Mouse (Mus musculus) adrenal gland, postnatal 36 days (tissue): ENCODE data around the gene Gstt4. TPM values are rescaled to one million over a fixed set of nuclear protein-coding genes. Genes with fewer than 3 reads are reported as not detected.

Source experiments
- DNase-seq, 2 experiments: peaks; one replicate each; pipeline ENCODE4 v3.0.0; 2021; ENCODE audit warnings: mixed read lengths in 1 of 2
- total RNA-seq, 2 experiments: library from RNA; stranded (reverse); gene quantifications; 2 replicates each; pipeline ENCODE4 v1.2.3; 2021

Gene Gstt4
- total RNA-seq, 2 experiments from 2014 or later, result not detected

DNA sequence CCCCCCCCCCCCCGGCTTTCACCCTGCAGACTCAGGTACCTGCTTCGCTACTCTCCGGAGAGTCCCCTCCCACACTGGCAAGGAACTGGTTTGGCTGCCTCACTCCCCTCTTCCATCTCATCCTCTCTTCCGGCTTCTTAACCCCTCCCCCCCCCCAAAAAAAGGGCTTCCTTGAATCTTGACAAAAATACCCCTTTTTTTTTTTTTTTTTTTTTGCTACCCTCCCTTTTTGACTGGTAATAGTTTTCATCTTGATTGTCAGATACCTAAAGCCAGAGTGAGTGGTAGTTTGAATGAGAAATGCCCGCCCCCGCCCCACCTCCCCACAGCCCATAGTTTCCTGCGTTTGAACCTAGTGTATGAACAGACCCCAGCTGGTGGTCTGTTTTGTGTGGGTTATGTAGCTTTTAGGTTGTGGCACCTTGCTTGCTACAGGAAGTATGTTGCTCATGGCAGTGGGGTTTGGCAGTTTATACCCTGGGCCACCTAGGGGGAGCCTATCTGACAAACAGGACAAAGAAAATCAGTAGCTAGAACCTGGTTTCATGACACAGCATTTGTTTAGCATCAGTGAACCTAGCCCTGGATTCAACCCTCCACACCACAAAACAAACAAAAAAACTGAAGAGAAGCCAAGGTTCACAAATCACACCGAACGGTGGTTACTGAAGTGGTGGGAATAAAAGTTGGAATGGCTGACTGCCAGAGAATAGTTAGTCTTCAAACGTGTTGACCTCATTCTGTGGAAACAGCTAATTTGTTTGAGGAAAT lies 13.6 kb upstream of the Gstt4 start:
- no peak for DNase-seq

DNA sequence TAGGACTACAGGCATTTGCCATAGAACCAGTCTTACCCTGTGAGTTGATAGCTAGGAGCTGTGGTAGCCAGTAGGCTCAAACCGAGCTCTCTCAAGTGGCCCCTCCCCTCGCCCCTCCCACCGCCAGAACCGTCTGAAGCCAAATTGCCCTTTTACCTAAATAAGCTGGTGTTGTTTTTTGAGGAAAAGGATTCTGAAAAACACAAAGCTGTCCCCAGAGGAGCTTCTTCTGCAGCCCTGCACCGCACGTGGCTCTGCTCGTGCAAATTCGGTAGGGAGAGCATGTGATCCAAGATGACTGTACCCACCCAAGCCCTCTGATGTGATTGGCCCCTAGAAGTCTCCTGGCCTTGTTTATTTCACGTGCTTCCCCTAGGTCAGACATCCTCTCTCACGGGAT lies 13.0 kb upstream of the Gstt4 start:
- DNase-seq, result peak; percentile 72 to 86

DNA sequence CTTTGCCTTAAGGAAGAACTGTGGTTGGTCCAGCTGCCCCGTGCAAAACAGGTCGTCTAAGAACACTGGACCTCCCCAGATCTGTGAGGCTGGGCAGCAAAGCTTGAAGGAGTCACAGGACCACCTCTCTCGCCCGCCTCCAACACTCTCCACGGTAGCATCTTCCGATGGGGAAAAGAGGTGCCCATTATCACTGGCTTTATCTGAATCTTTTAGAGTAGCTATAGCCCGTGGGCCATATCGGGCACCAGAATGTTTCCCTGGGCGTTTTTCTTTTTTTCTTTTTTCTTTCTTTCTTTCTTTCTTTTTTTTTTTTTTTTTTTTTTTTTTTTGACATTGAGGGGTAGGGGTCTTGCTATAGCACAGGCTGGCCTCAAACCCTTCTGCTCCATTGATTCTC lies 12.4 kb upstream of the Gstt4 start:
- no peak for DNase-seq

DNA sequence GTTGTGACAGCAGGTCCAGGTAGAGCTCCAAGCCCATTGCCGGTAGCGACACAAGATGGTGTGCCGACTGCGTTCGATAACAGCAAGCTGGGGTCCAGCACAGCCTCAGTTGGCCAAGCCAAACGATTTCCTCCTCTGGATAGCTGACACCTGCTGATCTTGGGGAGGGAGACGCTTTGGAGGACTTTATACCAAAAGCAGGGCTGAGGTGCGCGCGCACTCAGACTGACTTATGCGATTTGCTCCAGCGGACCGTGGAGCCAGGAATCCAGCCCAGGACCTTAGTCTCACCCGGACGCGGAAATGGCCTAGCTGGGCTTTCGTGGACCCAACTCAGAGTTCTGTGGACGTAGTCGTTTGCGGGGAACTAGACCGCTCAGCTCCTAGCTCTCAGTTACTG lies 11.9 kb upstream of the Gstt4 start:
- DNase-seq, result peak; percentile 83 to 90

DNA sequence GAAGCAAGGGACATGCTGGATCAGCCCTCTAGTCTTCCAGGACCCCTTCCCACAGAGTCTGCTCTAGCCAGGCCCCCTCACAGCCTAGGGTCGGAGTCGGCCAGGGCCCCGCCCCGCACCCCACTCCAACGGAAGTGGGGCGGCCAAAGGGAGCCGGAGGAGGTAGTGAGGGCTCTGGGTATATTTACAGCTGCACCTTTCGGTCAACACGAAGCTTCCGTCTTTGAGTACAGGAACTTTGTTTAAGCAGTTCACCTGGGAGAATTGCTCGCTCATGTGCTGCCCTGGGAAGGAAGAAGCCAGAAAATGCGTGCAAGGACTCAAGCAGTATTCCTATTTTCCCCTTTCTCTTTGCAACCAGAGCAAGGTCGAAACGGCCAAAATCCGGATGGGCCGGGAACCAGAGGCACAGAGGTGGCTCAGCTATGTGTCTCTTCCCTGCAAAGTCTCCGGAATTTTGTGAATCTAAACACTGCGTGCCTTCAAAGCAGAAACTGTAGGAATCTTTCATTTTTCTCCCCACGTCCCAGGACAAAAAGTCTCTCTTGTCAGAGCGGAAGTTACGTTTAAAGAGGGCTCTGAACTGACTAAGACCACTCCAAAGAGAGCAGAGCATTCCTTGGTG lies 11.2 kb upstream of the Gstt4 start:
- DNase-seq, result peak; percentile 15 to 55

DNA sequence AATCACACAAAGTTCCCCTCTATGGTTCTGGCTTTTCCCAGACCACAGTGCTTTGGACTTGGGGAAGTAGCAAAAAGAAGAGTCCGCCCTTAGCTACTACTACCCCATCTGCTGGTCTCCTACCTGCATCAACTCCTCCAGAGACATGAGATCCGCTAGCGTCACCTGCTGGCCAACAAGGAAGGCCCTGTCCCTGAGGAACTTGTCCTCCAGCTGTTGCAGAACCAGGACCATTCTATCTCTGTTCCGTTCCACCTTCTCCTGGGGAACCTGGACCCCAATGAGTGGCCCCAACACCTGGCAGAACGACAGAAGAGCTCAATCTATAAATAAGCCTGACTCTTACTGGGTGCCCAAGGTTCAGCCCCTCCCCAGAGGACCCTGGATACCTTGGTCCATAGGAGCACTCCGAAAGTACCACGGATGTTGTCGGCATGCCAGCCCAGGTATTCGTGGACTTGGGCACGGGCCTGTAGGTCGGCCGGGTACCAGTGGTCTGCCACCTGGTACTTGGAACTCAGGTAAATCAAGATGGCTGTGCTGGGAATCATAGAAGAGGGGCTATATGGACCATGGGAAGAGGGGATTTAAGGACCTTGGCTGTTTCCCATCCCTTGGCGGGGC lies 10.0 kb upstream of the Gstt4 start:
- DNase-seq, result peak; percentile 80 to 84

DNA sequence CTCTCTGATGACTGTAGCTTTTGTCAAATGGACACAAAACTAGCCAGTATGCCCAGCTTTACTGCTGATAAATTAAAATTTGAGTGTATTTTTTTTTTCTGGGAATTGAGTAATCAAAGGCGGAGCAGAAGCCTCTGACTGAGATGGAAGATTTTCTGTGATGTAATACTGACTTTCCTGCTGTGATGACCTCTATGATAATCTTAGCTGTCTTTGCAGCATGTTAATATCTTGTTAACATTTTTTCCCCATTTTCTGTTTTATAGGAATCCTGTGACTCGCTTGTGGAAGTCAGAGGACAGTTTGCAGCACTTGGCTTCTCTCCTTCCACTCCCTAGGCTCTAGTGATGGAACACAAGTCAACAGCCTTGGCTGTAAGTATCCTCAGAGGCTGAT lies 7.9 kb upstream of the Gstt4 start:
- no peak for DNase-seq

DNA sequence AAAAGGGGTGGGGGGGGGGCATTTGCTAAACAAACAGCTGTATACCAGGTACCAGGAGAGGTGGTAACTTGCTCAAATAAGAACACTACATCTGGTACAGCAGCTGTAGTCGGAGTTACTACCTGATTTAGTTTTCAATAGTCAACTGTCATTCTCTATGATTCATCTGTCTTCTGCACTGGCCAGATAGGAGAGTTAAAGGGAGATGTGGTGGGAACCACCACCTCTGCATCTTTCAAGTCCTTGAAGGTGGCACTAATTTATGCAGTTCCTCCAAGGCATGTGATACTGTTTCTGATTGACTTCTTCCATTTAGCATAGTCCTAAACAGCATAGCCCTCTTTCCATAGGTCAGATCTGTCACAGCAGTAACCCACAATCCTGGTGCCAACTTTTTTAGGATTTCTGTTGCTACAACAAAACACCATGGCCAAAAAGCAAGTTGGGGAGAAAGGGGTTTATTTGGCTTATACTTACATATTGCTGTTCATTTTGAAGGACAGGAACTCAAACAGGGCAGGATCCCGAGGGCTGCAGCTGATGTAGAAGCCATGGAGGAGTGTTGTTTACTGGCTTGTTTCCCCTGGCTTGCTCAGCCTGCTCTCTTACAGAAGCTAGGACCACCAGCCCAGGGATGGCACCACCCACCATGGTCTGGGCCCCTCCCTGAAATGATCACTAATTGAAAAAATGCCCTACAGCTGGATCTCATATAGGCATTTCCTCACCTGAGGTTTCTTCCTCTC lies 7.4 kb upstream of the Gstt4 start:
- no peak for DNase-seq

DNA sequence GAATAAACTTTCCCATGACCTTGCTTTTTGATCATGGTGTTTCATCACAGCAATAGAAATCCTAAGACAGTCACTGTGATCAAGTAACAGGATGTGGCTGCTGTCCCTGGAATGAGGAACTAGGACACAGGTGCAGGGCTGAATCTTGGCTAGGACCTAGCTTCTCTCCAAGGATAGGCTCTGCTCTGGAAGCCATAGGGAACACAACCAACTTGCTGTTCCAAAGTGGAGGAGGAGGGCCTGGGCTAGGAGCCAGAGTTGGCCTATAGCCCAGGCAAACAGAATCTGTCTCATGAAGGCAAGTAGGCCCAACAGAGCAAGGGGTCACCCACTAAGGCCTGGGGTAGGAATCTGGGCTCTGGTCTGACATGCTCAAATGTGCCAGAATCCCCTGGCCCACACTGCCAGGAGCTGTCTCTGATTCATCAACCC lies 6.2 kb upstream of the Gstt4 start:
- peak; percentile 26 to 55 for DNase-seq

DNA sequence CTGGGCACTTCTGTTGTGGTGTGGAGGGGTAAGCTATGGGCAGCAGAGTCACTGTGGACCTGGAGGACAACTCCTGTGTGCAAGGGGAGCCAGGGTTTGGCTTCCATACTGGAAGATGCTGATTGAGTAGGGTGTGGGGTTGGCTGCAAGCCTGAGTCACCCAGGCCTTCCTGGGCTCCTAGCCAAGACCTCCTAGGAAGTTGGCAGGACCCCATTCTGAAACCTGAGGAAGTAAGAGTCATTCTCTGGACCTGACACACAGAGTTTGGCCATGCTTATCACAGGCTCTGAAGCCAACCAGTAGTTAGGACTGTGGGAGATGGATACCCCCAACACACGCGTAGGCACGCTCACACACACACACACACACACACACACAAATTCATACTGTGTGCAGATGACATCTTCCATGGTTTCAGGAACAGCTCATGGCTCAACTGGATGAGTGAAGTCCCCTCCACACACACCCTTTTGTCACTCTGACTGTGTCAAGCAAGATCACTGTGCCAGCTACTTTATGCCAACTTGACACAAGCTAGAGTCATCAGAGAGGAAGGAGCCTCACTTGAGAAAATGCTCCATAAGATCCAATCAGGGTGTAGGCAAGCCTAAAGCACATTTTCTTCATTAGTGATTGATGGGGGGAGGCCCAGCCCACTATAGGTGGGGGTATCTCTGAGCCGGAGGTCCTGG lies 5.5 kb upstream of the Gstt4 start:
- DNase-seq, result peak; percentile 71 to 78

DNA sequence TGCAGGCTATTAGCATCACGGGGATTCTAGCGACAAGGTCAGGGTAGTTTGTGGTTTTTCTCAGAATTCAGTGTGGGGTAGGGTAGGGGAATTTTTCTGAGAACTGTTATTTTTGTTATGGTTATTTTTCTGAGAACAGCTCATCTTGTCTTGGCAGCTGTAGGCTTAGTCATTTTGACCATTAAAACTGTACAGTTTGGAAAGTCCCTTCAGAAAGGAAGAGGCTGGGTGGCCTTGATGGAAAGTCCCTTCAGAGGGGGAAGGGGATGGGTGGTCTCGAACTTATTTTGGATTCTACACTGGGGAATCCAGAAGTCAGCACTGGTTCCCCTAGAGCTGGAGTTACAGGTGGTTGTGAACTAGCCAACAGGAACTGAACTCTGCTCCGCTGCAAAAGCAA lies 2.2 kb upstream of the Gstt4 start:
- no peak for DNase-seq

DNA sequence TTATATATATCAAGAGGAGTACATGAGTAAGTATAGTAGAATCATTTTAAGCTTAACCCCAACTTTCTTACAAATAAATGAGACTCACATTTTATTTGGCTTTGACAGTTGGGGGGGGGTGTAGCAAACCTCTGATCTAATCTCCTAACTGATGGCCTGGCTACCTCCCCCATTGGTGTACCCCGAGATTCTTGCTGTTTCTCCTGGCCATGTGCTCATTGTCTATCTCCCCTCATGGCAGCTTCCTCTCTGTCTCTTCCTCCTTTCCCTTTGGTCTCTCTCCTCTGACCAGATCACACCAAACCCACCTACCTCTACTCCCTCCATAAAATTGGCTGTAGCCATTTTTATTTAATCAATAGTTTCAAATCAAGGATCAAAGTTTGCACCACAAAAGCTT lies 1.4 kb upstream of the Gstt4 start:
- no peak for DNase-seq

DNA sequence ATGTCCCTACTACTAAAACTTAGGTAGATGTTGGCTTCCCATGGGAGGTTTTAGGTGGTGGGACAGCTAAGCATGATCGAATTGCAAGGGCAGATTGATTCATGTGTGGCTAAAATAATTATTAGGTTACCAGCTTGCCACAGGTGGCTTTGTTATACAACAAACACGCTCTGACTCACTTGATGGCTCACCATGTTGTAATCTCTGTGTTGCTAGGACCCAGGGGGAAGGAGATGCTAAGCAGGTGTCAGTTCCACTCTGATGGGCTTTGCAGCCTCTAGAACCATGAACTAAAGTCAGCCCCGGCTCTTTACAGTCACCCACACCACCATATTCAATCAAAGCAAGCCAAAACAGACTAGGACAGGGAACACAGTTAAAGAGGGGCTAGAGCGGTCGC lies 2.5 kb downstream of the Gstt4 start:
- DNase-seq, result no peak

DNA sequence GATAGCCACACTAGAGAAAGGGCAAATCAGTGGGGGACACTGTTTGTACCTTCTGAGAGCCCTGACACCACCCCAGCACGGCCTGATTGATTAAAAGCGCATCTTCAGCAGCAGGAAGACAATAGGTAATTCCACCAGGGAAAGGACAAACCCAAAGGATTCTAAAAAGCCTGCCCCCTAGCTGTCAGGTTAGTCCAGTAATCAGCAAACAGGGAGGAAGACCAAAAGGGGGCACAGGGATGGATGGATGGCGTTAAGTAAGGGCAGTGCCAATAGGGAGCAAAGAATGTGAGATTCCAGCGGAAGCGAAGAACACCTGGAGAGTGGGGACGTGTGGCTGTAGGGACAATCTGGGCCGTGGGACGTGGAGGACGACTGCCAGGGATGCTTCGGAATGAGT lies 3.7 kb downstream of the Gstt4 start:
- no peak for DNase-seq

DNA sequence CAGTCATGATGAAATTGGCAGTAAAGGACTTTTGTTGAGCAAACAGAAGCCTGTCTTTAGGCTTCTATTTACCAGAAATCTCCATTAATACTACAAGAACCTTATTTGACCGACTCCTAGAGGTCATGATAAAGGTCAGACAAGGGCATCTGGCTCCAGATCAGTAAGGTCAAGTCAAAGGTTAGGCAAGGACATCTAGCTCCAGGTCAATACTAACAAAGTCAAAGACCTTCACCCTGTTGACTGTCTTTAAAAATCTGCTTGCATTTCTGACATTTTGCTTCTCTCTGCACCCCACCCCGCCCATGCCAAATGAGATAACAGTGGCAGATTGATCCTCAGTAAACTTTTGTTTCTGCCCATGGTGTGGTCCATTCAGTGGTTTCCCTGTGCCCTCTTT lies 18.1 kb downstream of the Gstt4 start:
- no peak for DNase-seq

DNA sequence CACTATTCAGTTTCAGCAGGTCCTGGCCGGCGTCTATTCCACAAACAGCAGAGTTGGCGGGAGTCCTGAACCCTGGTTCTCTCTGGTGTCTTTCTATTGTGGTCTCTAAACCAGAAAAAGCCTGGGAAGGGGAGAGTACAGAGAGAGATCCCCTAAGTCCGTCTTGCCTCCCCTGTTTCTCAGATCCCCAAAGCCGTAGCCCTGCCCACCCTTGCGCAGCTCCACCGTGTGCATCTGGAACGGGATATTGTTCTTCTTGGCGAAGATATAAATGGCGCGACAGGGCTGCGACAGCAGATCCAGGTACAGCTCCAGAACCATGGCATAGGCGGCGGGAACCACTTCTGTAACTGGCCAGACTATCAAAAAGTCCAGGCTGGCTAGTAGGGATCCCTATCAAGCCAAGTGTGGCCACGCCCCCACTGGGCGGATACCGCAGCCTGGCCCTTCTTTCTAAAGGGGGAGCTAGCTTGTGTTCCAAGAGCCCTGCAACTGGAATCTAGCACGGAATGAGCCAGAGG lies 24.1 kb downstream of the Gstt4 start, which contains the start of gene Gstt1:
Gene Gstt1 (minus strand): TSS at position 409 of the 521 bp plus-strand sequence.
- peak; percentile 75 to 86 for DNase-seq

DNA sequence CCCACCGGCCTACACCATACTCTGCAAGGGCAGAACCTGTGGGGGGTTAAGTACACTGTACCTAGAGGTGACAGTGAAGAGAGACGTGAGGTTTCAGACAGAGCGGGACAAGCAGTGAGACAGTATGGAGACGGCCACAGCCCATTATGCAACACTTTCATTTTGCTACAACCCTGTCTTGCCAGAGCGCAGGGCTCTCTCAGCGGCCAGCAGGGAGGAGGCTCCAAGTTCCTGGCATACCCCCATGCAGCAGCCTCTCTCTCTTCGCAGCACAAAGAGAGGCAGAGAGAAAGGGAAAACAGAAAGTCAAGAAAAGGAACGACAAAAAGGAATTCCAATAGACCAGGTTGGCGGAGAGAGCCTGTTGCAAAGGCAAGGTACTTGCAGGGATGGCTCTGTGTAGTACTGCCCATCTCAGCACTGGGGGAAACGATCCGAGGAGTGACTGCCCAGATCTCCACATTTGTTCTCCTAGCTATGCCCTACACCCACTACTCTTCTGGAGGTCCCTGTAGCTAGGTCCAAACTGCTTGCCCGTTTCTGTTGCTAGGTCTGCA lies 24.6 kb downstream of the Gstt4 start:
- peak; percentile 66 to 71 for DNase-seq

DNA sequence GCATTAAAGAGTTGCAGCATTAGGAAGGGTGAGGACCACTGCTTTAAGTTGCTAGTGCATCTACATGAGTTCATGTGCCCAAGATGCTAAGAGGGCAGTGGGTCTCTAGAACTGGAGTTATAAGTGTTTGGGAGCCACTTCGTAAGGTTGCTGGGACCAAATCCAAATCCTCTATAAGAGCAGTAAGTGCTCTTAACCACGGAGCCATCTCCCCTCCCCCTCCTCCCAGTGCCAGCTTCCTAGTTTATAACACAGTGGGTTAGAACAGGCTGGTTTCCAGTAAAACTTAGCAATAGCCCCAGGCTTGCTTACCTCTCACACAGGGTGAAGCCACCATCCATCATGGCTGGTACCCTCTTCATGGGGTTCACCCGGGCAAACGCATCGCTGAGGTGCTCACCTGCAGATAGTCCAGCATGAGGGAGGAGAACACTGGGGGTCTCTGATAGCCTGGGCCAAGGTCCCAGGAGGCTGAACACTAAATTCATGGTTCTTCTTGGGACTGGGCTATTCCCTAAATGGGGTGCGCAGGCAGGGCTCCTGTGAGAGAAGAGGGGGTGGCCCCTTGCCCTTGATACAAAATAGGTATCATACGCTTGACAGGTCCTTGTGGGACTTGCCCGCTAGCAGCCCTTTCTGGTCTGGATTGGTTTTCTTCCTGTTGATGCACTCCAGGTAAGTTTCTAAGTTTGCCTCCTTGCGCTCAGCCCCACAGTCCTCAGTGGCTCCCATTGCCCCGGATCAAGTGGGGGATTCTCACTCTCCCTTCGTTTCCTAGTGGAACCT lies 25.4 kb downstream of the Gstt4 start:
- DNase-seq, result no peak

DNA sequence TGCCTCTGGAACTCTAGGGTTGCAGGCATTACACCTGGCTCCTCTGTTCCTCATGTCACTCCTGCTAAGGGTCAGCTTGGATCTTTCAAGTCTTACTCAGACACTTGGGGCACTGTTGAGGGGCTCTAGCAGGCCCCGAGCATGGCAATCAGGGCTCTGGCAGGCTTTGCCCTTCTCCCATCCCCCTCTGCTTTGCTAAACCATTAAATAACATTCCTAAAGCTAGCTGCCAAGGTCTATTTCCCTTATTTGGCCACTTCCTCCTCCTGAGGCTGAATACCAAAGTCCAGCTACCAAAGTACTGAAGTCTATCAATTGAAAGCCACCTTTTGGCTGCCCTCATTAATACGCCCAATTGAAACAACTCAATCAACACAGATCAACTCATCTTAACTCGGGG lies 27.5 kb downstream of the Gstt4 start:
- DNase-seq, result peak; percentile 11 to 55

DNA sequence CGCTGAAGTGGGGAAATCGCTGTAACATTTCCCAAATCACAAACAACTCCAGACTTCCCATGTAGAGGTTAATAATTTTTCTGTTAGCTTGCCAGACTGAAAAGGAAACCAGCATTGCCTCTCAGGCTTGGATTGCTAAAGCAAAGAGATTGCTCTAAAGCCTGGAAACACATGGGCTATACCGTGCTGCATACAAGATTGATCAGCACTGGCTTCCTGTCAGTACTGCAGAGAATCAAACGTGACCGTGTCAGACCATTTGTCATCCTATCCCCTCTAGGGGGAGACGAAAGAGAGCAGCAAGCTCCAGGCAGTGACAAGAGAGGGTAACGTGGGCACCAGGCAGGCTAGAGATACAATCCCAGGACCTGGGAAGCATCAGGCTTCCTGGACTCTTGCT lies 31.6 kb downstream of the Gstt4 start:
- no peak for DNase-seq

DNA sequence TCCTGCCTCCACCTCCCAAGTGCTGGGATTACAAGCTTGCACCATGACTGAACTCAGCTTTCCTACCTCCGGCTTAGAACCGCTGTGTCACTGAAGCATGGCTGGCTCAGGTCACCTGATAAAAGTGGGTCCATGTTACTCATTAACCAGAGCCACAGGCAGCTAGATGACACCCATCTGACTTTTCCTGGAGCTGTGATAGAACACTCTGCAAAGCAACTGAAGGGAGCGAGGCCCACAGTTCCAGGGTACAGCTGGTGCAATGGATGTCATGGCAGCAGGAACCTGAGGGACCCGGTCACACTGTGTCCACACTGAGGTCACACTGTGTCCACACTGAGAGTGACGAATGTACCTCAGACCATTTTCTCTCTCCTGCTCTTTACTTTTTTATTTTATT lies 32.5 kb downstream of the Gstt4 start:
- DNase-seq, result no peak
